Mouse (Mus musculus) intestine, postnatal 0 days (tissue): ENCODE results near the gene Hoxc11. TPM values are rescaled to one million over a fixed set of nuclear protein-coding genes. Genes with fewer than 3 reads are reported as not detected.

ENCODE experiments used
- ATAC-seq: fragments of 200-750 bp; cut with Nextera tagmentation; 2 replicates; pipeline ENCODE4 v1.8.0; 2017; ENCODE audit warnings: mild to moderate bottlenecking, moderate TSS enrichment, moderate library complexity
- H3K27ac ChIP-seq: fragments of 300-500 bp; sonication (generic); 2 replicates; pipeline ENCODE4 v1.5.1; 2014; ENCODE audit warnings: mild to moderate bottlenecking, low read depth, low read length, moderate library complexity
- H3K27me3 ChIP-seq: fragments of 300-500 bp; sonication (generic); replicated peaks from 2 replicates; pipeline ENCODE4 v1.6.1; 2014; ENCODE audit warnings: low read length, mixed read lengths; ENCODE audit not compliant: control insufficient read depth, insufficient read depth
- H3K36me3 ChIP-seq: fragments of 300-500 bp; sonication (generic); 2 replicates; pipeline ENCODE4 v1.6.1; 2014; ENCODE audit warnings: mild to moderate bottlenecking, moderate library complexity; ENCODE audit not compliant: control insufficient read depth, insufficient read depth
- H3K4me1 ChIP-seq: fragments of 300-500 bp; sonication (generic); replicated peaks from 2 replicates; pipeline ENCODE4 v1.6.1; 2014; ENCODE audit warnings: antibody characterized with exemption, low read length, mixed read lengths; ENCODE audit not compliant: control insufficient read depth, insufficient read depth
- H3K4me2 ChIP-seq: fragments of 300-500 bp; sonication (generic); replicated peaks from 2 replicates; pipeline ENCODE4 v1.6.1; 2014; ENCODE audit warnings: low read depth, mild to moderate bottlenecking, moderate library complexity
- H3K4me3 ChIP-seq: fragments of 300-500 bp; sonication (generic); 2 replicates; pipeline ENCODE4 v1.5.1; 2014; ENCODE audit warnings: low read depth, low read length
- H3K9ac ChIP-seq: fragments of 300-500 bp; sonication (generic); 2 replicates; pipeline ENCODE4 v1.6.1; 2014; ENCODE audit warnings: mild to moderate bottlenecking, low read depth, low read length
- H3K9me3 ChIP-seq: fragments of 300-500 bp; sonication (generic); 2 replicates; pipeline ENCODE4 v1.6.1; 2016; ENCODE audit warnings: mixed run types; ENCODE audit not compliant: control insufficient read depth
- CTCF ChIP-seq: sonication (generic); IDR thresholded peaks from 2 replicates; pipeline ENCODE4 v1.5.1; 2016; ENCODE audit warnings: low read depth, mild to moderate bottlenecking, control low read depth, antibody characterized with exemption, moderate library complexity
- WGBS: fragments of 180-500 bp; shearing (Covaris S2); extraction: QIAGEN DNeasy Blood & Tissue Kit; methylation state at CpG from one replicate; pipeline ENCODE4 v1.1.7; 2014; 5-methylcytosine and 5-hydroxymethylcytosine counted together
- polyA plus RNA-seq: library from polyadenylated mRNA; unstranded; fragments of >200 nt; fragmentation: Nextera tagmentation; extraction: Ambion mirVana; gene quantifications from 2 replicates; pipeline ENCODE4 v1.2.1, GENCODE M21; 2015

Hoxc11 gene
- polyA plus RNA-seq, 1 experiment from 2014 or later, result not detected

DNA sequence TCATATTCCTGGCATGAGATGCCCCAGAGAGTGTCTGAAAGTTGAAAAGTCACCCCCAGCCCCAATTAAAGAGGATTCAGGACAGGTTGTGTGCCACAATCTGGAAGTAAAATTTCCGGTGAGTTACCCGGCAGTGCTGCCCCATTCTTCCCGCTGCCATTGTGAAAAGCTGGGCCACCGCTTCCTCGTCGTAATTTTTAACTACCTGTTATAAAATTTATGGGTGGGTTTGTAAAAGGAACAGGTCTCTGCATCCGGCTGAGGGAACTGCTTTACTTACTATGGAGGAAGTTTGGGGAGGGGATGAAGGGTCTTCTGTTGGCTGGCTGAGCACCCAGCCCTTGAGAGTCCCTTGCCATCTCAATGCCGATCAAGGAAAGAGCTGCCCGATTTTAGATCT, 42.3 kb downstream of the Hoxc11 start:
- Histone ChIP-seq H3K9me3 (0 out of 2 replicates have a peak, but pooled peaks cover 2% of the 10 kb centered on the region), H3K4me3 (peak overlapping the region; percentile 12; the same call in 1 of the 2 replicates), H3K9ac (no peak overlapping the region), H3K27me3 (peaks cover 98% of the 10 kb centered on the region), H3K4me2 (no peak overlapping the region; the same call in 1 of the 2 replicates), H3K4me1 (no peaks in the 10 kb centered on the region), H3K36me3 (no peaks in the 10 kb centered on the region), H3K27ac (no peak overlapping the region)
- WGBS, result 8% methylated on average over 9 of the region's 9 CpGs
- TF ChIP-seq CTCF, result no peak
- no peak for ATAC-seq

DNA sequence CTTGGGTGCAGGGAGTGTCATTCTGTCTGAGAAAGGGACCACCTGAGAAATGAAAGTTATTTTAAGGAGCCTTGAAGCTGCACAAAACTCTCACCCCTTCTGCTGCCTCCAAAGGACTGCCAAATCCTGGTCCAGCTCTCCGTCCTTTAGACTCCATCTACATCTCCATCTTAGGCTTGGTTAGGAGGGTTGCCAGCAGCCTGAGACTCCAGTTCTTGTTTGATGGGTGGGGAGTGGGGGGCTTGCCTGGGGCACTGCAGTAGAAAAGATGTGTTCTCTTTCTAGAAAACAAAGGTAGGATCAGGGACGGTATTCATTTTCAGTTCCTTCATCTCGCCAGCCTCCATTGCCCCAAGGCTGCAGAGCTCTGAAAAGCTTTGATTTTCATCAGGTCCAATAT, 43.2 kb downstream of the Hoxc11 start:
- Histone ChIP-seq H3K4me2 (peak overlapping the region; percentile 35), H3K27me3 (peaks cover 98% of the 10 kb centered on the region), H3K4me1 (no peaks in the 10 kb centered on the region), H3K36me3 (no peaks in the 10 kb centered on the region), H3K4me3 (peak overlapping the region; percentile 39), H3K9me3 (0 out of 2 replicates have a peak, but pooled peaks cover 2% of the 10 kb centered on the region), H3K9ac (no peak overlapping the region), H3K27ac (0 out of 2 replicates have a peak overlapping the region, but pooled peaks have one; percentile 9)
- 9% methylated on average over 3 of the region's 3 CpGs for WGBS
- no peak for ATAC-seq
- no peak for TF ChIP-seq CTCF

GRCm38 (mm10) chr15:102997939-102998355, 43.7 kb downstream of the Hoxc11 start, which contains the start of gene Hoxc6:
TSS of gene Hoxc6 (plus strand) at chr15:102998257.
- TF ChIP-seq CTCF, result no peak
- Histone ChIP-seq H3K4me3 (peak within 1 kb of the TSS; percentile 39), H3K36me3 (no peaks in the 10 kb centered on the region), H3K4me2 (peak within 1 kb of the TSS; percentile 66), H3K27ac (peak within 1 kb of the TSS; percentile 28; the same call in 1 of the 2 replicates), H3K4me1 (no peaks in the 10 kb centered on the region), H3K9ac (no peak within 1 kb of the TSS), H3K27me3 (peaks cover 98% of the 10 kb centered on the region), H3K9me3 (0 out of 2 replicates have a peak, but pooled peaks cover 2% of the 10 kb centered on the region)
- ATAC-seq, result no peak
- 2% methylated on average over 19 of the region's 19 CpGs for WGBS

DNA sequence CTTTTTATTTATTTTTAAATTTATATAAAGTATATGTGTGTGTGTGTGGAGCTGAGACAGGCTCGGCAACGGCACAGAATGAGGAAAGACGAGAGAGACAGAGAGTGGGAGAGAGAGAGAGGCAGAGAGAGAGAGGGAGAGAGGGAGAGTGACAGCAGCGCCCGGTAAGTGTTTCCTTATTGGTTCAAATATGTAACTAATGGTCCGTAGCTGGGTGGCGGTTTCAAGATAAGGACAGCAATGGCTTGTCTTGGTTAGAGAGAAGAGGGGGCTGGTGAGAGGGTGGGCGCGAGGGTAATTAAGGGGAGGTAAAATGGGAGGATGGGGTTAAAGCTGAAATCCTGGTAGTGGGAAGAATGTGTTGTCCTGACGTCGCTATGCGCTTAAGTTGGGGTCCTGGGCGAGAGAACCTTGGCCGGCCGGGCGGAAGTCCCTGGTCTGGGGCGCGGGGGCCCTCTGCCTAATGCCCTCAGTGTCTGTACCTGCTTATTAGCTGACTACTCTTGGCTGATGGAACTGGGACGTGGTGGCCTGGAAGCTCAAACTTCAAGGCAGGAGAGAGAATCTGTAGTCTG, 44.5 kb downstream of the Hoxc11 start:
- H3K4me3 ChIP-seq, result peak overlapping the region; percentile 39
- 0 out of 2 replicates have a peak, but pooled peaks cover 2% of the 10 kb centered on the region for H3K9me3 ChIP-seq
- WGBS, result under 1% methylated on average over 19 of the region's 19 CpGs
- no peaks in the 10 kb centered on the region for H3K4me1 ChIP-seq
- peaks cover 99% of the 10 kb centered on the region for H3K27me3 ChIP-seq
- peak overlapping the region; percentile 66 for H3K4me2 ChIP-seq
- ATAC-seq, result peak; percentile 12; the same call in 1 of the 2 replicates
- H3K36me3 ChIP-seq, result no peaks in the 10 kb centered on the region
- no peak overlapping the region for H3K9ac ChIP-seq
- peak overlapping the region; percentile 28; the same call in 1 of the 2 replicates for H3K27ac ChIP-seq
- no peak for TF ChIP-seq CTCF

GRCm38 (mm10) chr15:102999183-102999831, 45.1 kb downstream of the Hoxc11 start:
- ATAC-seq, result peak; percentile 48
- peaks cover 99% of the 10 kb centered on the region for H3K27me3 ChIP-seq
- 0 out of 2 replicates have a peak, but pooled peaks cover 2% of the 10 kb centered on the region for H3K9me3 ChIP-seq
- peak overlapping the region; percentile 35; the same call in 1 of the 2 replicates for H3K9ac ChIP-seq
- H3K4me2 ChIP-seq, result peak overlapping the region; percentile 66
- peak overlapping the region; percentile 21 for H3K27ac ChIP-seq
- no peak for TF ChIP-seq CTCF
- 2% methylated on average over 33 of the region's 33 CpGs for WGBS
- no peaks in the 10 kb centered on the region for H3K4me1 ChIP-seq
- H3K36me3 ChIP-seq, result no peaks in the 10 kb centered on the region
- peak overlapping the region; percentile 39 for H3K4me3 ChIP-seq

GRCm38 (mm10) chr15:102999955-103000354, 45.7 kb downstream of the Hoxc11 start:
- WGBS, result 7% methylated on average over 10 of the region's 11 CpGs
- H3K36me3 ChIP-seq, result no peaks in the 10 kb centered on the region
- peaks cover 100% of the 10 kb centered on the region for H3K27me3 ChIP-seq
- H3K4me2 ChIP-seq, result peak overlapping the region; percentile 66
- 0 out of 2 replicates have a peak, but pooled peaks cover 2% of the 10 kb centered on the region for H3K9me3 ChIP-seq
- no peak overlapping the region; the same call in 1 of the 2 replicates for H3K9ac ChIP-seq
- no peak for ATAC-seq
- peak overlapping the region; percentile 21; the same call in 1 of the 2 replicates for H3K27ac ChIP-seq
- no peaks in the 10 kb centered on the region for H3K4me1 ChIP-seq
- peak overlapping the region; percentile 39 for H3K4me3 ChIP-seq
- TF ChIP-seq CTCF, result no peak
